Mouse (Mus musculus) splenic B cell, adult 2 months (primary cell): ENCODE results near the gene Itpk1.

Source experiments
- DNase-seq: peaks from one replicate; pipeline ENCODE4 v3.0.0-alpha.2; 2011; ENCODE audit warnings: low read depth, low spot score
- H3K27me3 ChIP-seq: 2 replicates; pipeline ENCODE4 v1.6.1; 2012; ENCODE audit warnings: mild to moderate bottlenecking, low read length, moderate library complexity, mixed read lengths; ENCODE audit not compliant: control insufficient read depth, poor library complexity, insufficient read depth, severe bottlenecking
- H3K36me3 ChIP-seq: 2 replicates; pipeline ENCODE4 v1.6.1; 2012; ENCODE audit warnings: mild to moderate bottlenecking, low read length, moderate library complexity, mixed read lengths; ENCODE audit not compliant: control insufficient read depth, poor library complexity, insufficient read depth, severe bottlenecking

Itpk1 gene

GRCm38 (mm10) chr12:102723861-102724260 lies 19.1 kb upstream of the Itpk1 start:
- no peaks in the 10 kb centered on the region for H3K27me3 ChIP-seq
- H3K36me3 ChIP-seq = no peaks in the 10 kb centered on the region
- no peak for DNase-seq

DNA sequence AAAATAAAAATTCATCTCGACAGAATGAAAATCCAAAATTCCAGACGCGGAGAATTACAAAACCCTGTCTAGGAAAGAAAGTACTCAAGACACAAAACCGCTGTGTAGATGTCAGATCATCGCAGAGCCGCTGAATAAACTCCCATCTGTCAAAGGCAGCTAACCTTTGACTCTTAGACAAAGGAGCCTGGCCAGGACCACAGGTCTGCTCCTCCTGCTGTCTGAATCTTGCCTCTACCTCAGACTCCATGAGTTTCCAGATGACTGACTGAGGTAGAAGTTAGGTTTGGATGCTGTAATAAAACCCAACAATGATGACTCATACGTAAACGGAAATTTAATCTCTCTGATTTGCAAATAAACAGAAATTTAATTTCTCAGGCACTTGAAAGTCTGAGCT lies 18.2 kb upstream of the Itpk1 start:
- Histone ChIP-seq H3K27me3 (no peaks in the 10 kb centered on the region), H3K36me3 (no peaks in the 10 kb centered on the region)
- no peak for DNase-seq

DNA sequence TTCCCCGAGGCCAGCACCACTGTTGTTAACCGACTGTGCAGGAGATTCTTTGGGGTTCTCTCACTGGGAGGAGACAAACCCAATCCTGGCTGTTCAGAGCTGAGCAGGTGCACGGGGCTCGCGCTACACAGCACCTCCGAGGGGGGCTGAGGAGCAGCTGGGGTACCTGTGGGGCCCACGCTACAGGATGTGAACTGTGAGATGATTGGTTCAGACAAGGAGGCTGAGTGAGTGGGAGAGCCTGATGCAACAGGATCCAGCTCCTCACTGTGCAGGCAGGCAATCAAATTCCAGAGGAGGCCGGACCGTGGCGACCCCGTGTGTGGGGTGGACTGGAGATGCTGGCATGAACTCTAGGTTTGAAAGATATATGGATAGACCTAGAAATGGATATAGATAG lies 17.7 kb upstream of the Itpk1 start:
- Histone ChIP-seq H3K27me3 (no peaks in the 10 kb centered on the region), H3K36me3 (no peaks in the 10 kb centered on the region)
- DNase-seq = no peak

DNA sequence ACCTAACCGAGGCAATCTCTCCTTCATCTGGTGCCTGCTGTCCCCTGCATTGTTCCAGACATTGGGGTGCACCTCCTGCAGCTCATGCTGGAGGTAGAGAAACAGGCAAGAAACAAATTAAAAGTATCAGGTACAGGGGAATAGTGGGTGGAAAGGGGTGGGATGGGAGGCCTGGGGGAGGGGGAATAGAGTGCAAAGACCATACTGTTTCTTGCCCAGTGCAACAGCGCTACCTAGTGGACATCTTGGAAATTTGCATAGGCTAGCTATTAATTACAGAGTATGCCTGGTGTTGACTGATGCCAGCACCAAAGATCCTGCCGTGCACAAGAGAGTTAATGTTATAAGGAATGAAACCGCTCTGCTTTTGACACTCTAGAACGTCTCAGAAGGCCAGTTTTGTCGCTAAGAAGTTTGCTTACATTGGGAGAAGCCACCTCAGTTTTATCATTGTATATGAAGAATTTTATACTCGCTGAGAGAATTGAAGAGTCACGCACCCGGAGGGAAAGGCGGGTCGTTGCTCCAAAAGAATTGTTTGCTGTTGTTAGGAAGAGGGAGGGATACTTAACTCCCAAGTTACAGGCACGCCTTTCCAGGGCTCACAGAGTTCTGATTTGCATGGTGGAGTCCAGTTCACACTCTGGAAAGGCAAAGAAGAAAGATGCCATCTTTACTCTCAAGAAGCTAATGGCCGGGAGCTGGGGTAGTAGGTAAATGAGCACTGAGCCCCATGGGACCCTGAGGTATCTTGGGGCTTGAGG lies 15.0 kb upstream of the Itpk1 start:
- Histone ChIP-seq H3K27me3 (no peaks in the 10 kb centered on the region), H3K36me3 (no peaks in the 10 kb centered on the region)
- DNase-seq = peak; percentile 80

DNA sequence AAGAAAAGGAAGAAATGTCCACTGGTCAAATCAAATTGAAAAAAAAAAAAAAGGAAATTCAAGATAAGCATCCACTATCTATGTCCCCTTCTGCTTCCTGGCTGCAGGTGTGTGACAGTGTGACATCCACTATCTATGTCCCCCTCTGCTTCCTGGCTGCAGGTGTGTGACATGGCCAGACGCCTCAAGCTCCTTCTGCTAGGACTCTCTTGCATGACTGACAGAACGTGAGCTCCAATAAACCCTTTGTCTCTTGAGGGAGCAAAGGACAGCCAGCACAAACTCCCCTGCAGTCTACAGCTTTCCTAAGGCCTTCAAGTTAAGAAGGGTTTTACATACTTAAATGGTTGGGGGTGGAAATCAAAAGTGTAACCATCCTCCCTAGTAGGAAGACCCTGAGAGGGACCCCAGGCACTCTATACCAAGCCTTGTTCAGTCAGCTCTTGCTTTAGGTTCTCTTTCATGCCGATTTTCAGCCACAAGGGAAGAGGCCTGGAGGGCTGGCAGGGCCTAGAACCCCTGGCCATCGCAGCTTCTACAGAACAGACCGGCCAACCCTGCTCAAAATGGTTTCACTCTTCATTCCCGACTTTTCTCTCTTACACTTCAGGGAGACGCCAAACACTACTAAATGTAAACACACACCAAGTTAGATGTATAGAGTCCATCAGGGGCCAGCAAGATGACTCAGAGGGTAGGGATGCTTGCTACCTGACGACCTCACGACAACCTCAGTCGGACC lies 10.1 kb upstream of the Itpk1 start:
- no peaks in the 10 kb centered on the region for H3K27me3 ChIP-seq
- no peak for DNase-seq
- no peaks in the 10 kb centered on the region for H3K36me3 ChIP-seq

- Histone ChIP-seq H3K27me3 (no peaks in the 10 kb centered on the region), H3K36me3 (no peaks in the 10 kb centered on the region)
- peak; percentile 71 for DNase-seq
Observed at GRCm38 (mm10) chr12:102714116-102714515, 9.4 kb upstream of the Itpk1 start.

DNA sequence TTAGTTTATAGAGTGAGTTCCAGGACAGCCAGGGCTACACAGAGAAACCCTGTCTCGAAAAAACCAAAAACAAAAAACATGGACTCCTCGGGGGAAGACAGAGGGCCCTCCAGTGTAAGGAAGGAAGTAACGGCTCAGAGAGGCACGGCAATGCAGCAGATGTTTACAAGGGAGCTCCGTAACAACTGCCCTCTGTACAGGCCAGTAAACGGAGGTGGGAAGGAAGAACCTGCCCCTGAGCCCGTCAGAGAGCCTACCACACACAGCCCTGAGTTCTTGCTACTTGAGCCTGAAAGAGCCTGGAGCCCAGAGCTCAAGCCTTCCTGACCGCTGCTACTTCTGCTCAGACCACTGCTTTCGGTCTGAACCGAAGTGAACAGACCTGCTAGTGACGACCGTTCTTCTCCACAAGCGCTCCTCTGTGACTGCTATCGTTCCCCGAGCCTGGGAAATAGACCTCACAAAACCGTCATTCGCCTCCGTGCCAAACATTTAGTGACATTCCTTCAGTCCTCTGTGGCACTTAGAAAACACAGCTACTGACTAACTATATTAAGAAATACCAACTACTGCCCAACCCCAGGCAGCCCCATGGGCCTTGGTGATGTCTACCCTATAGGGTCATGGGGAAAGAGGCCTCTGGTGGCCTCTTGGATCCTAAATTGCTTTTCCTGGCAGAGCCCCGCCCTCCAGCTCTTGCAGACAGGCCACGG lies 8.6 kb upstream of the Itpk1 start:
- DNase-seq = peak; percentile 35
- H3K36me3 ChIP-seq = no peaks in the 10 kb centered on the region
- no peaks in the 10 kb centered on the region for H3K27me3 ChIP-seq

GRCm38 (mm10) chr12:102710851-102711375 lies 6.2 kb upstream of the Itpk1 start:
- no peak for DNase-seq
- H3K36me3 ChIP-seq = no peaks in the 10 kb centered on the region
- H3K27me3 ChIP-seq = no peaks in the 10 kb centered on the region

- no peak for DNase-seq
Observed at GRCm38 (mm10) chr12:102709896-102710295, 5.2 kb upstream of the Itpk1 start.

DNA sequence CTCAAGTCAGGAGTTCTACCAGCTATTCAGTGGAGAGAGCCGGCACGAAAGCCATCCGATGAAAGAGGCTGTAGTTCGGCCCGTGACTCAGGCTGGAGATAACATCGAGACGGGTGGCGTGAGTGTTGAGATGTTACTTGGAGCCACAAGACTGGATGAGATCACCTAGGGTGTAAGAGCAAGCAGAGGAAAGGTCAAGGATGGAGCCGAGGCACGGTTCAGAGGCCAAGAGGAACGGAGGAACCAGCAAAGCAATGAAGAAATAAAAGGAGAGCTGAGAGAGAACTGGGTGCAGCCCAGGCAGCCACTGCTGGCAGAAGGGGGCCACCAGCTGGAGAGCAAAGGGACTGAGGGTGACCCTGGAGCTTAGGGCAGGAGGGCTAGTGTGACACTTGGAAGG lies 3.5 kb upstream of the Itpk1 start:
- DNase-seq = no peak
- no peaks in the 10 kb centered on the region for H3K27me3 ChIP-seq
- no peaks in the 10 kb centered on the region for H3K36me3 ChIP-seq

More at GRCm38 (mm10) chr12:102709896-102710295, 5.2 kb upstream of the Itpk1 start:
- Histone ChIP-seq H3K36me3 (no peaks in the 10 kb centered on the region), H3K27me3 (no peaks in the 10 kb centered on the region)

GRCm38 (mm10) chr12:102706833-102707463 lies 2.2 kb upstream of the Itpk1 start:
- Histone ChIP-seq H3K36me3 (no peaks in the 10 kb centered on the region), H3K27me3 (no peaks in the 10 kb centered on the region)
- DNase-seq = no peak

DNA sequence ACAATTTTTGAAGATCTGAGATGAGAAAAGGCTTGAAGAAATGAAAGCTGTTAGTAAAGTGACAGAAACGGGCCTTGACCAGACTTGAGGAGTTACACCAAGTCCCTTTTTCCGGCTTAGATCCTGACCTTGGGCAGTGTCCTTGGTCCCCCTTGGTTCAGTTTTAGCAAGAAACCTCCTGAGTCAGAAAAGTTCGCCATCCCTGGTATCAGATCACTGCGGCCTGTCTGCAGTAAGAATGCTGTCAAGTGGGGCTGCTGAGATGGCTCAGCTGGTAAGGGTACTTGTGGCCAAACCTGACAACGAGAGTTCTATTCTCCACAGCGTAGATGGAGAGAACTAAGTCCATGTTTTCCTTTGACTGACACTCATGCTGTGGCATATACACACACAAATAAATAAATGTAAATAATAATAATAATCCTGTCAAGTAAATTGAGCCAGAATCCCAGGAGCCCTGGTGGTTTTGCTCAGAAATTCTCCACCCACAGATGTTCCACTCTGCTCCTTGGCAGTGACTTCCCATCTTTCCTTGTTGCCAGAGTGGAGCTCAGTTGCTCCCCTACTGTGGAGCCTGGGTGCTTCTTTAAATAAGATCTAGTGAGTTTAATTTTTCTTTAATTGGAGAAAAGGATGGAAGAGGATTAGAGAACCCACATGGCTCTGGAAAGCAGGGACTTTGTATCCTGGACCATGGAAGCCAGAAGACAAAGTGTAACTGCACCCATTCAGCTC lies 1.3 kb upstream of the Itpk1 start:
- no peak for DNase-seq

GRCm38 (mm10) chr12:102705216-102705871 lies 614 bp upstream of the Itpk1 start:
- Histone ChIP-seq H3K36me3 (no peaks in the 10 kb centered on the region), H3K27me3 (no peaks in the 10 kb centered on the region)
- DNase-seq = peak; percentile 92

More for the DNA sequence above, 1.3 kb upstream of the Itpk1 start:
- Histone ChIP-seq H3K27me3 (no peaks in the 10 kb centered on the region), H3K36me3 (no peaks in the 10 kb centered on the region)
